Mouse (Mus musculus): Measurements from ENCODE around the gene Atrip.
A peak's percentile ranks its signal among the peaks of the same experiment; 100 is the strongest.

Gene Atrip

GRCm38 (mm10) chr9:109097831-109098230 is 23.9 kb upstream of the Atrip start:
- no peak for DNase-seq (ENCODE audit: low spot score in 2 of 2)

GRCm38 (mm10) chr9:109097291-109097690 is 23.4 kb upstream of the Atrip start:
- DNase-seq (ENCODE audit: low spot score in 2 of 2): no peak

- no peak for DNase-seq (ENCODE audit: low spot score in 2 of 2)
Measured at GRCm38 (mm10) chr9:109096856-109097255, 22.9 kb upstream of the Atrip start.

- DNase-seq (ENCODE audit: low spot score in 2 of 2): no peak
Measured at GRCm38 (mm10) chr9:109096251-109096661, 22.3 kb upstream of the Atrip start.

- DNase-seq (ENCODE audit: low spot score in 2 of 2): peak in 1 of 2 experiments; percentile 18
Measured at GRCm38 (mm10) chr9:109095137-109095982, 21.4 kb upstream of the Atrip start, which contains the start of gene Plxnb1. Gene Plxnb1, plus strand, starts transcription at chr9:109095389.

- DNase-seq (ENCODE audit: low spot score in 2 of 2): no peak
Measured at GRCm38 (mm10) chr9:109094553-109095136, 20.7 kb upstream of the Atrip start.

- no peak for DNase-seq (ENCODE audit: low spot score in 2 of 2)
Measured at GRCm38 (mm10) chr9:109093786-109094552, 20.0 kb upstream of the Atrip start.

GRCm38 (mm10) chr9:109092799-109093198 is 18.9 kb upstream of the Atrip start:
- no peak for DNase-seq (ENCODE audit: low spot score in 2 of 2)

- DNase-seq (ENCODE audit: low spot score in 2 of 2): no peak
Measured at GRCm38 (mm10) chr9:109091802-109092201, 17.9 kb upstream of the Atrip start.

GRCm38 (mm10) chr9:109090446-109090845 is 16.5 kb upstream of the Atrip start:
- DNase-seq (ENCODE audit: low spot score in 2 of 2): no peak

GRCm38 (mm10) chr9:109087987-109088386 is 14.1 kb upstream of the Atrip start:
- DNase-seq (ENCODE audit: low spot score in 2 of 2): no peak

GRCm38 (mm10) chr9:109084922-109085321 is 11.0 kb upstream of the Atrip start:
- no peak for DNase-seq (ENCODE audit: low spot score in 2 of 2)

- peak; percentile 69 to 74 for DNase-seq (ENCODE audit: low spot score in 2 of 2)
Measured at GRCm38 (mm10) chr9:109082124-109082800, 8.3 kb upstream of the Atrip start, which contains the start of the genes Ccdc51 and Tma7. Gene Ccdc51, plus strand, starts transcription at chr9:109082493. Gene Tma7, minus strand, starts transcription at chr9:109082587.

- no peak for DNase-seq (ENCODE audit: low spot score in 2 of 2)
Measured at GRCm38 (mm10) chr9:109081749-109082123, 7.8 kb upstream of the Atrip start.

- no peak for DNase-seq (ENCODE audit: low spot score in 2 of 2)
Measured at GRCm38 (mm10) chr9:109080516-109080915, 6.6 kb upstream of the Atrip start.

GRCm38 (mm10) chr9:109068095-109068735 is 5.7 kb downstream of the Atrip start:
- no peak for DNase-seq (ENCODE audit: low spot score in 2 of 2)

- peak in 1 of 2 experiments; percentile 5 for DNase-seq (ENCODE audit: low spot score in 2 of 2)
Measured at GRCm38 (mm10) chr9:109060898-109061295, 13.0 kb downstream of the Atrip start.

- peak in 1 of 2 experiments; percentile 7 for DNase-seq (ENCODE audit: low spot score in 2 of 2)
Measured at GRCm38 (mm10) chr9:109060184-109060897, 13.6 kb downstream of the Atrip start.

GRCm38 (mm10) chr9:109059136-109059903 is 14.6 kb downstream of the Atrip start, which contains the start of gene Trex1:
Gene Trex1, minus strand, starts transcription at chr9:109059734.
- DNase-seq (ENCODE audit: low spot score in 2 of 2): peak; percentile 75 to 82
